Mouse (Mus musculus): ENCODE data around the gene Prnp.

Gene Prnp

GRCm38 (mm10) chr2:131907311-131907710 lies 2.4 kb upstream of the Prnp start:
- no peak for DNase-seq

GRCm38 (mm10) chr2:131908351-131908861 lies 1.3 kb upstream of the Prnp start:
- DNase-seq: no peak

DNA sequence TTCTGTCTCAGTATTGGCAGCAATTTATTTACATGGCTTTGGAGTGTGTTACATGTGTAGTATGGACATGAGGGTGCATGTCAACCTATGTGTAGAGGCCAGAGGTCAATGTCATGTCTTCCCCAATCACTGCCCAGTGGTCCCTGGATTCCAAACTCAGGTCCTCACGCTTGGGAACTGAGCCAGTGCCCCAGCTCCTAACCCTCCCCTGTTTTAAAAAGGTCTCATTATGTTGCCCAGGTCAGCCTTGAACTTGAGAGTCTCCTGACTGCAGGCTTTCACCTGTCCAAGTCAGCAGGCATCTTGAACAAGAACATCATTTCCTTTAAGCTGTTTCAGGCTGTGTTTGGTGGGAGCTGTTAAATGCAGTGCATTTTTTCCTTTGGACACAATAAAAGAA lies 822 bp upstream of the Prnp start:
- DNase-seq: no peak

- DNase-seq: no peak
Measured at GRCm38 (mm10) chr2:131910847-131911246, 1.1 kb downstream of the Prnp start.

DNA sequence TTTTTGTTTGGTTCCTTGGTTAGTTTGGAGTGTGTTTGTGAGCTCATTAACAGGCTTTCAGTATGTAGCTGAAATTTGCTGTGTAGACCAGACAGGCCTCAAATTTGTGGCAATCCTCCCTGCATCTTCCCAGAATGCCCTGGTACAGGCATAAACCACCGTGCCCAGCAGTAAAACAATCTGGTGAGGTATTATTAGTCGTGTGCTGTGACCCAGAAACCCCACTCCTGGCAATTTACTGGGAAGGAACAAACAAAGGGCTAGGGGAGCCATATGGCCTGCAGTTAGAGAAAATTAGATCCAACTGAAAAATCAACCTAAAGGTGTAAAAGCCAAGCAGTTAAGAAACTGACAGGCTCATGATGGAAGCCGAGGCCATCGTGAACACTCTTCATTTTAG lies 1.6 kb downstream of the Prnp start:
- DNase-seq: no peak

DNA sequence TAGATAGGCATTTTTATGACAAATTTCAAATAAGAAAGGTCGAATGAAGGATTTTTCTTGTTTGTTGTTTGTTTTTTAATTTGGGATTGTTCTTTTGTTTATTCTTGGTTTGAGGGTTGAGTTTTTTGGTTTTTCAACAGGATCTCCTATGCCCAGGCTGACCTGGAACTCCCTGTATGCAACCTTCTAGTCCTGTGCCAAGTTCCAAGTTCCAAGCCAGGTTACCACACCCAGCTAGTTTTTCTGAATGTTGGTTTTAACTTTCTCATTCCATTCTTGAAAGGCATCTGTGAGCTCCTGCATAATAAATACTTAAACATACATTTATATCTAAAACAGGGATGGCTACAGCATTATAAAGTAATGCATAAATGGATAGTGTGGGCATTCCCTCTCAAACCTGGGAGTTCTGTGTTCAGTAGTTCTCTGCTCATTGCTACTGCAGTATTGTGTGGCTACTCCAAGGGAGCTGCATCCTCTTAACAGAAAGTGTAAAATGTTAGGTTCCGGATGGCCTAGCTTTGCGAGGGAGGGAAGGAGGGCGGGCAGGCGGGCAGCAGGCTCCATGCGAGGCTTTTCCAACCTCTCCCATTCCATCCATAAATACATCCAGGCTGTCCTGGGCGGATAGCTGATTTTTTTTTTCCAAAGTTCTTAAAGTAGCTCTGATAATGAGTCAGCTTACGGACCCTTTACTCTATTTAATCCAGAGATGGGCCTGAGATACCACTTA lies 3.0 kb downstream of the Prnp start:
- DNase-seq: no peak

- no peak for DNase-seq
Measured at GRCm38 (mm10) chr2:131932275-131932902, 22.7 kb downstream of the Prnp start.

GRCm38 (mm10) chr2:131933013-131933412 lies 23.3 kb downstream of the Prnp start:
- no peak for DNase-seq

GRCm38 (mm10) chr2:131933598-131933997 lies 23.9 kb downstream of the Prnp start:
- DNase-seq: peak; percentile 26

- no peak for DNase-seq
Measured at GRCm38 (mm10) chr2:131934243-131934642, 24.5 kb downstream of the Prnp start.

DNA sequence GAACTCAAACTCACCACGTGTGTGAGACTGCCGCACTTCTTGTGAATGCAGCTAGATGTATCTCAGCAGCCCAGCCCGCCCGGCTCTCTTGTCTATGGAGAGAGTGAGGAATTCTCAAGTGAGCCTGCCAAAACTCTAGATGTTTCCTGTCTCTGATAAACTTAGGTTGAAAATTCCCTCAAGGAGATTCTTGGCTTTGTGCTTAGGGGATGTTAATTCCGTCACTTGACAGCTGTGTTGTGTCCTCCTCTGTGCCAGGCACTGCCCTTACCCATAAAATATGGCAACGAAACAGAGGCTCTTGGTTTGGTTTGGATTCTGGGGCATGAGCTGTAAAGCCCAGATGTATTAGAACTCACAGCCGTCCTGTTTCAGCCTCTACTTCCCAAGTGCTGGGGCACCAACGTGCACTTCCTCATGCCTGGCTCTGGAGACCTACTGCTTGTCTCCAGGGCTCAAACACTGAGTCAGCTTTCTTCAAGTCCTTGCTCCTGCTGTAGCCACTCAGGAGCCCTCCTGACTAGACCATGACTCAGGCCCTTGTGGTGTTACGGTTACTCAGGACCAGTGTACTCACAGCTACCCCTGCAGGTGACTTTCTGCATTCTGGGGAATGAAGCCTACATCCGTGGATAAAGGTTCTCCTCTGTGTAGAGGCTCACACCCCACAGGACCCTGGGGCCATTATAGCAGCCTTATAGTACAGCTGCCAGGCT lies 25.8 kb downstream of the Prnp start:
- DNase-seq: no peak

DNA sequence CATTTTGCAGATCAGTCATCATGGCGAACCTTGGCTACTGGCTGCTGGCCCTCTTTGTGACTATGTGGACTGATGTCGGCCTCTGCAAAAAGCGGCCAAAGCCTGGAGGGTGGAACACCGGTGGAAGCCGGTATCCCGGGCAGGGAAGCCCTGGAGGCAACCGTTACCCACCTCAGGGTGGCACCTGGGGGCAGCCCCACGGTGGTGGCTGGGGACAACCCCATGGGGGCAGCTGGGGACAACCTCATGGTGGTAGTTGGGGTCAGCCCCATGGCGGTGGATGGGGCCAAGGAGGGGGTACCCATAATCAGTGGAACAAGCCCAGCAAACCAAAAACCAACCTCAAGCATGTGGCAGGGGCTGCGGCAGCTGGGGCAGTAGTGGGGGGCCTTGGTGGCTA lies 26.7 kb downstream of the Prnp start:
- DNase-seq: no peak

GRCm38 (mm10) chr2:131939404-131940111 lies 29.8 kb downstream of the Prnp start:
- peak; percentile 56 for DNase-seq

- DNase-seq: no peak
Measured at GRCm38 (mm10) chr2:131940506-131940905, 30.8 kb downstream of the Prnp start.

DNA sequence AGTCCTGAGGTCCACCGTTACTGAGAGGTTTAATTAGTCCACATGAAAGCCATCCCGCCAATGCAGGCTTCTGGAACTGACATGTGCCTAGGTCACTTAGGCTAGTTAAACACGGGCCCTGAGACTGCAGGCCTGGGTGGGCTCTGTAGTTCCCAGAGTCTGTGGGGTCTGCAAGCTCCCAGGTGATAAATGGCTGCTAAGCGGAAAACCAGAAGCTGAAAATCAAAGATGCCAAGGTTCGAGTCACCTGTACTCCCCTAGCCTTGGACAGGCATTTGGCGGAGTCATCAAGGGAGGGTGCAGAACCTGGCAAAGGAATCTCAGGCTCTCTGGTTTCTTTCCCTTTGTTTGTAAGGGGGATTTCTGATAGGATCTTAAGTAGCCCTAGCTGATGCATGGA lies 31.8 kb downstream of the Prnp start:
- DNase-seq: no peak

DNA sequence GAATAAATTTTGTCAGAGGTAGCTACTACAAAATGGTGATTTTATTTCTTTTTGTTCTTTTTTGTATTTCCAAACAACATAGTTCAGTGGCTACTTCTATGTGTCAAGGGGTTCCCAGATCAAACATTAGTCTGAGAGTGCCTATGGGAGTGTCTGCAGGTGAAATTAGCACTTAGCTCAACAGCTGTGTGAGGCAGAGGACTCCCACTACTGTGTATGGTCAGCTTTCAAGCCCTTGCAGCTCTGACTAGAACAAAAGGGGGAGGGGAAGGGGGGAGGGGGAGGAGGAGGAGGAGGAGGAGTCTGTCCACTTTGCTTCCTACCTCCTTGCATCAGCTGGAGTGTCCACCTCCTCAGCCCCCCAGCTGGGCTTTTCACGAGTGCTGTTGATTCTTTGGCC lies 34.6 kb downstream of the Prnp start:
- no peak for DNase-seq

DNA sequence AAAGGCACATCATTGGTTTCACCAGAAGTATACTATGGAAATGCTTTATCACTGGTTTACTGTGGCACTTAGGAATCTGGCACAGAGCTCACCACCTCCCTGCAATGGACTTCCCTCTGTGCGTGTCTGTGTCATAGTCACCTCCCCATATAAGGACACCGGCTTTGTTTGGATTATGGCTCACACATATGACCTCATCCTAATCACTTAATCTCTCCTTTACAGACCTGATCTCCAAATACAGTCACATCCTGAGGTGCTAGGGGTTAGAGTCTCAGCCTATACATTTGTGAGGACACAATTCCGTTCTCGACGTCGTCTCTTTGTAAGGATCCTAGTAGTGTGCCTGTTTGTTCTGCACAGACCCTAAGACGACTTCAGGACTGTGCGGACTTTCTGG lies 35.5 kb downstream of the Prnp start:
- DNase-seq: no peak

DNA sequence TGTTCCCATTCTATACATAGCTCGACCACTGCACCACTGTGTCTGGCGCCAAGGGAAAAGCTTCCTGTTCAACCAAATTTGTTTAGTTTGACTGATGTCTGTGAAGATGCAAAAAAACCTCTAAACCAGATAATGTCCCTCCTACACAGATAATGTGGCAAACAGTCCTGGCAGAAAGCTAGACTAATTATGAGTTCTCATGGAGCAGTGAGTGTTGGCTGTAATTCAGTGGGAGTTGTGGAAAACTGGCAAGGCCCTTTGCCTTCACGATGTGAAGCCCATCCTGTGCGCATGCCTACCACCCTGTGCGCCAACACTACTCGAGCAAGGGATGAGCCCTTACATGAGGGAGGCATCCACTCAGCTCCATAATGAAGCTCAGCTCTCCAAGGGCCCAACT lies 36.0 kb downstream of the Prnp start:
- DNase-seq: peak; percentile 52

DNA sequence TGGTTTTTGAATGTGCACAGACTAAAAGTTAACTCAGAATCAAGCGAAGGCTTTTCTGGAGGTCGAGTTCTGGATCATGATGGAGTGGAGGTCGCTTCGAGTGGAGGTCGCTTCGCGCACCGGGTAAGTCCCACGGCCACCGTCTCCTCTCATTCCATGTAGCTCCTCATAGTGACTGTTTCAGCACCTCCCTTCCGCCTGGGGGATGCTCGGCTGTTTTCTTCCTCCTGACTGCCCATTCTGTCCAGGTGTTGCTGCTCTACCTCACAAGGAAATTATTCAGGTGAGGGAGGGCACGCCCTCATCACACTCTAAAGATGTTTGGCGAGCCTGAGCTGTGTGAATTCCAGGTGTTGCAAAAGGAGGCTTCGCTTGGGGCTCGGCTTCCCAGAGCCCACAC lies 36.6 kb downstream of the Prnp start:
- no peak for DNase-seq

DNA sequence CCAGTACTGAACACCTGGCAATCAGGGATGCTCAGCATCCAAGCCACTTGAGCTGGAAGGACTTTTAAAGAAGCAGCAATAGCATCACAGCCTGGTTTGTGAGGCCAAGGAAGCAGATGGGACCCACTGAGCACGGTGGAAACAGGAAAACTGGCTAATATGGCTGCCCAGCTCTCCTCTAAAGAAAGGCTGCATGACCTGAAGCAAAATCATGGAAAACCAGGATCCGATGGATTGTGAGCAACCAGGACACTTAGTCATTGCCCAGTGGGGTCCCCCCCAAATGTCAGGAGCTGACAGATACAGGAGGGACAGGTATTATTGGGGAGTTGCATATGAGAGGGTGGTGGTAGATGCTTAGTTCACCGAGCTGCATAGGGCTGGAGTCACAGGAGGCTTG lies 38.4 kb downstream of the Prnp start:
- DNase-seq: no peak

DNA sequence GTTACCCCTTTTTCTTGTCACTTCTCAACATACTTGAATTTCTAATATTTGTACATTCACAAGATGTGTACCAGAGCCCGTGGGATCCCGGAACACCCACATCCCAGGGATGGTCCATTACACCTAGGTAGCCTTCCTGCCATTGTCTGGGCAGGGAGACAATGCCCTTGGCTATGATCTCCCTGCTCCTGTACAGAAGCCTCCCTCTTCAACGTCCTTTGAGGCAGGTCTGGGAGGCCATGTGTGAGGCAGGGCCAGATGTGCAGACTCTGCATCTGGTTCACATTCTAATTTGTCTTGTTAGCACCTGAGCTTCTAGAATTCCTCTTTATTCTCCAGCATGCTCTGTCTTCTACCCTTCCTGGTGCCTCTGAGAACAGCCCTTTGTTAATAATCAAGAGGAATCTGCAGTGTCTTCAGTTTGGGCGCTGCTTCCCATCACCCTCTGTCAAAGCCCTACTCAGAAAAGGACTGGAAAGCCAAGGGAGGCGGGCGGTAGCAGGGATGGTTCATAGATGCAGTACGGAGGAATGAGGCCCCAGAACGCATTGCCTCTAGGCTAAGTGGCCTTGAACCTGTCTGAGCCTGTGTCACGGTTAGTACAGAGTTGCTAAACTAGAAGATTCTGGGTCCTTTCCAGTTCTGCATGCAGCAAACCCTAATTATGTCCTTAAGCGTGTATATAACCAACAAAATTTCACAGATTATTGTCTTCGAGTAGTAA lies 39.4 kb downstream of the Prnp start:
- no peak for DNase-seq

- DNase-seq: peak; percentile 35
Measured at GRCm38 (mm10) chr2:131949767-131950597, 40.3 kb downstream of the Prnp start.
